Mouse (Mus musculus) layer of hippocampus, postnatal 36 days (tissue): ENCODE results near the gene Spa17. TPM values are rescaled to one million over a fixed set of nuclear protein-coding genes. Genes with fewer than 3 reads are reported as not detected.

ENCODE experiments used
- DNase-seq, 2 experiments: peaks; one replicate each; pipeline ENCODE4 v3.0.0; 2022
- total RNA-seq, 2 experiments: library from RNA; stranded (reverse); gene quantifications; 2 replicates each; pipeline ENCODE4 v1.2.3; 2021

The Spa17 gene
- total RNA-seq, 2 experiments from 2014 or later, result 1.5 to 2.4 TPM

DNA sequence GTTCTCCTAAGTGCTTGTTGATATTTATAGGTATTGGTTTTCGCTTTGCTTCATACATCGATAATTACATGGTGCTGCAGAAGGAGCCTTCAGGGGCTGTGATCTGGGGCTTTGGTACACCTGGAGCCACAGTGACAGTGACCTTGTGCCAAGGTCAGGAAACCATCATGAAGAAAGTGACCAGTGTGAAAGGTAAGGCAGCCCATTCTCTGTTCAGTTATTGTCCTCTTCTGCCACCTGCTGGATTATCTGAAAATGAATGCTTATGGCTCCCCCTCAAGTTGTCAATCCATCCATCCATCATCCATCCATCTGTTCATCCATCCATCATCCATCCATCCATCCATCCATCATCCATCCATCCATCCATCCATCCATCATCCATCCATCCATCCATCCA is 3.2 kb upstream of the Spa17 start:
- peak in 1 of 2 experiments; percentile 31 for DNase-seq

DNA sequence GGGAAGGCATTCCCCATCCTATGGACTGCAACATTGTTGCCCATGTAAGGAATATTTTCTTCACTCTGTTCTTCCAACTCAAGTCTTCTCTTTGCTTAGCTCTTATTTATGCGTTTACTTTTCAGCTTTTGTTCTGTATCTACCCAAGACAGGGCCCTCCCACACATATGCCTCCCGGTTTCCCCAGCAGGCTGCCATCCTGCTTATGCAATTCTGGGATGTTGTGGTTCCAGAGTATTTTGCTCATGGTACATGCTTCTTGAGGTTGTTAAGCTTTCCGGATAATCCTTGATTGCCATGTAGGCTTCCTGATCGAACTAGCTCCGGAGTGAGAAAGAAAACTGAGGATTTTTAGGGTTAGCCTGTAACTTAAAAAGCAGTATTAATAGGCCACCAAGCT is 1.7 kb upstream of the Spa17 start:
- DNase-seq, result peak in 1 of 2 experiments; percentile 35

DNA sequence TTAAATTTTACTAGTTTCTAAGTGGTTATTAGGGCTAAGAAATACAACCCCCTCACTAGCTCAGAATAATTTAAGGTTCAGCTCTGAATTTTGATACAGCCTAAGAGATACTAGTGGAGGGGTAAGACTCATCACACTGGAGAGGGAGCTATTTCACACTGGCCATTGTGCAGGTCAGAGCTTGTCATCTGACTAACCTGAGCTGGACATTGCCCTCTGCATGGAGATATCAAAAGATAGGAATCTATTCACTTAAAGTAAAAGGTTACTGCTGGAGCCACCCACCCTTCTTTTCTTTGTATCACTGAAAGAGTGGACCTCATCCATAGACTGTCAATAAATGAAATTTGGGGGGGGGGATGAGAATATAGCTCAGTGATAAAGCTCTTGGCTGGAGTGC is 794 bp upstream of the Spa17 start:
- DNase-seq, result no peak

DNA sequence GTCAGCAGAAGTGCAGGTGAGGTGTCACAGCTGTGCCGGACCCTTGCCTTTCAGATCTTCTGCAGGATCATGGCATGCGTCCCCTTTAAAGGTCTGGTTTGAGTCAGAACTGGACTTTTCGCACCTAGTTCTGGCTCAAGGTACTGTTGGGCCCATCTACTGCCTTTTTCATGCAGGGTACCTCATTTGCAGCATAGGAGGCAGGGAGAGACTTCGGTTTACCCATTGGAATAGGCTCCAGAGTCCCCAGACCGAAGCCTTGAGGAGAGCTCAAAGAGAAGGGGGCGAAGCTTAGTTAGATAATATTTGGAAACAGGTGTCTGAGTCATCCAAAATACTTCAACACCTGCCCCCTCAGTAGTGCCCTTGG is 374 bp upstream of the Spa17 start:
- DNase-seq, result no peak

DNA sequence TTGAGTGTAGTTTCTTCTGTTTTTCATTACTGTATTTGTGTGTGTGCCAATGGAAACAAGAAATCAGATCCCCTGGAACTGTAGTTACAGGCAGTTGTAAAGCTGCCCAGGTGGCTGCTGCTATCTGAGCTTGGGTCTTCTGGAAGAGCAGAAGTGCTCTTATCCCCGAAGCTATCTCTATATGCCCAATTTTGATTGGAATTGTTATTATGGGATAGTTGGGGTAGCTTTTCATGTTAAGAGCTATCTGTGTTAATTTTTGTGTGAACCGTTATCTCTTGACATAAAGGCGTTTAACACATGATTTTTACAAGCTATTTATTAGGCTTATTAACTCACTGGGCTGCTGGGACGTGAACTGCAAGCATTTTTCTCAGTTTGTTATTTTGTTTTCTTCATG is 4.0 kb downstream of the Spa17 start:
- no peak for DNase-seq

DNA sequence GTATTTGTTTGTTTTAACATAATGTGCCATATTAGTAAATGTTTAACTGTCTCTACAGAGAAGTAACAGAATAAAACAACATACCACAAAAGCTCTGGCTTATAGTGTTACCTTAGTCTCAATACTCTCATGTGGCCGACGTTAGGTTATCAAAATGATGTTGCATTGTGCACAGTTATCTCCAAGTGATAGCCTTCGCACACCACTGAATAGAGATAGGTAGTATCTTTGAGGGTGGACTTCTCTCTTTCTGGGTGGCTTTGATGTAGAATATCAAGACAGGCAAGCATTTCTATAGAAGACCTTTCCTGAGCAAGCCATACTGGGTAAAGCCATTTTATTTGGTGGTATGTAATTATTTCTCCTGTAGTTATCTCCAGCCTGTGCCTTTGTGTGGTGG is 8.4 kb downstream of the Spa17 start:
- no peak for DNase-seq

DNA sequence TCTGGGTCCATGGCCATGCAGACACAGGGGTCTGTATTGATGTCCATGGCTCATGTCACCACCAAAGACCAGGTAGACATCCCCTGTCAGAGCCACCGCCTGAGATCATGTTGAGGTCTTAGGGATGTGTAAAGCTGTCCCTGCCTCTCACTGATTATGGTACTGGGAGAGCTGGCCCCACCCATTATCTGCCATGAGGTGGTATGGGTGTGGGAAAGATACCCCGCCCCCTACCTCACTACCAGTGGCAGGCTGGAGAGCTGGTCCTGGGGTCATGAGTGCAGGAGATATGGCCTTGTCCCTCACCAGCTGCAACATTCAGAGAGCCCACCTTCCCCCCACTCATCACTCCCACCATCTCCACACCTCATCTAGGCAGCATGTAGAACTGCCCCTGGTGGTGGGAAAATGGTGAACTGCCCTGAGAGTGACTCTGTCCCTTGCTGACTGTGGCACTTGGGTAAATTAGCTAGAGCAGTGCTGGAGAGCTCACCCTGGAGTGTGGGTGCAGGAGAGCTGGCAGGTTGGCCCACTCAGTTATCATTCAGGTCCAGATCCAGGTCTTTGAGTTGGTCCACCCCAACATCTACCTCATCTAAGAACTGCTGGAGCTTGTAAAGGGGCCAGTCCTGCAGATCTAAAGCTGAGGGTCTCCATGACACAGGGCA is 12.8 kb downstream of the Spa17 start:
- DNase-seq, result no peak

DNA sequence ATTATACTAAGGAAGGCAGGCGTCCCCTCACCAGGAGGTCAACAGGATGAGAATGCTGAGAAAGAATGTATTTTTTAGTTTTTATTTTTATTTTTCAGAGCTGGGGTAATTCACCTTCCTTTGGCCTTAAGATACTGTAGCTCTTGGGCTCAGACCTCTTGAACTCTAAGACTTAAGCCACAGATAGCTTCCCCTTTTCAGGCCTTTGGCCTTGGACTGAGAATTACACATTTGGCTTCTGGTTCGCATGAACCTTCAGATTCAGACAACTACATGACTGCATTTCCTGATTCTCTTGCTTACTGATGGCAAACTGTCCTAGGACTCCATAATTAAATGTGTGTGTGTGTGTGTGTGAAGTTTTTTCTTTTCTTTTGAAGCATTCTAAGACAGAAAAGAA is 14.9 kb downstream of the Spa17 start:
- no peak for DNase-seq

DNA sequence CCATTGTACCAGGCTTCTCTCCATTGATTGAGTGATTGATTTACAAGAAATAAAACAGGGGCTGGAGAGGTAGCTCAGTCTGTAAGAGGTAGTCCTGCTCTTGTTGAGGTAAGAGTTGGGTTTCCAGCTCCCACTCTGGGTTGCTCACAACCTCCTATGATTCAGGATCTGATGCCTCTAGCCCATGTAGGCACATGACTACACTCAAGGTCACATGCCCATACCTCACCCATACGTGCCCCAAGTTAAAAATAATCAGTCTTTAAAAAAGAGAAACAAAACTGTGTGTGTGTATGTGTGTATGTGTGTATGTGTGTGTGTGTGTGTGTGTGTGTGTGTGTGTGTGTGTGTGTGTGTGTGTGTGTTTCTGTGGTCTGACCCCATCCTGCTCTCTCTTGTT is 18.0 kb downstream of the Spa17 start:
- DNase-seq, result no peak

DNA sequence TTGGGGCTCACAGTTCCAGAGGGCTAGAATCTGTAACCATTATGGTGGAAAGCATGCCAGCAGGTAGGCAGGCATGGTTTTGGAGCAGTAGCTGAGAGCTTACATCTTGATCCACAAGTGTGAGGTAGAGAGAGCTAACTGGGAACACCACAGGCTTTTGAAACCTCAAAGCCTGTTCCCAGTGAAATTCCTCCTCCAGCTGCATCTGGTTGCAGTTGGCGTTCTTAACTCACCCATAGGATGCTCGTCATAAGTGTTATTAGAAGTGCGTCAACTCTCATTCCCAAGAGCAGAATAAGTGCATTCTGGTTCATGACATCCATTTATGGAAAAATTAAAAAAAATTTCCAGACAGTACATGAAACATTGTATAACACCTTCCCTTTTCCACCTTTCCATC is 19.8 kb downstream of the Spa17 start:
- DNase-seq, result no peak

DNA sequence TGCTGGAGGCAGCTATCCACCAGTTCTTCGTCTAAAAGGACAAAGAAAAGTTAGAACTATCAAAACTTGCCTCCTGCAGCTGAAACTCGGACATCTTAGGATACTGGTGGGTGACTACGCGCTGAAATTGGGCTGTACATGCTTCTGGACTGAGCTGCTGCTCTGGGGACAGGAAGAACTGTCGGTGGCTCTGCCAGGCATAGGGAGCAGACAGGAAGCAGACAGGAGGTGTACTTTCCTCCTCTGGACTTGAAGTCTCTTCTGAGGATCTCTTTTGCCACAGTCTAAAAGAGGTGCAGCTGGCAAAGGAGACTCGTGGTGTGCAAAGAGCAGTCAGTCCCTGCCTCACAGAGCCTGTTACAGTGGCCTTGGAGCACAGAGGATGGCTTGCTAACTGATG is 20.9 kb downstream of the Spa17 start:
- DNase-seq, result no peak

DNA sequence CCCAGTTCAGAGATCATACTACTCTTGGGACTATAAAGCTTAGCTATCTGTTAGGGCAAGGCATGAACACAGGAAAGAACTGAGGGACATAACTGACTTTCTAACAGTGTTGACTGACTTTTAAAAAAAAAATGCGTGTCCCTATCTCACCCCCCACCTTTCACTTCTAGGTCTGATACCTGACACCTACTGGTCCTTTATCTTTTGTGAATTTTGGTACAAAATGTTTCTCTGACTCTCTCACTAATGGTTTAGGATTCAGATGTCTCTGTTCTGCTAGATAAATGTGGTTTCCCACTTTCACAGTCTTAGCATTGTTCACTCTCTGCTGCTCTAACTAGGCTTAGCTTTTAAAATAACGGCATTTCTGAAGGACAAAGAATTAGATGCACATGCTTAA is 21.5 kb downstream of the Spa17 start:
- no peak for DNase-seq

DNA sequence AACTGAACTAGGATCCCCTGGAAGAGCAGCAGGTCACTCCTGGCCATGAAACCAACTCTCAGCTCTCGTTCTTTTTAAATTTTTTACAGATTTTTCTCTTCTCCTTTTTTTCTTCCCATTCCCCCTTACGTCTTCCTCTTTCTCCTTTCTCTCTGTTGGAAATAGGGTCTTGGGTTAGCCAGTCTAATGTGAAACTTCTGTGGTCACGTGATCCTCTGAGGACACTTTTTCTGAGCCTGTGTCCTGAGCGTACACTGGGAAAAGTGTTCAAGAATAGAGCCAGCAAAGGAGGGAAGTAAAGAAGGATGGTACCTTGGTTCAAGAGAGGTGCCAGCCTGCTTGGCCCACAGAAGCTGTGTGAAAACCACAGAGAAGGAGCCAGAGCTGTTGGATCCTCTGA is 23.1 kb downstream of the Spa17 start:
- no peak for DNase-seq

DNA sequence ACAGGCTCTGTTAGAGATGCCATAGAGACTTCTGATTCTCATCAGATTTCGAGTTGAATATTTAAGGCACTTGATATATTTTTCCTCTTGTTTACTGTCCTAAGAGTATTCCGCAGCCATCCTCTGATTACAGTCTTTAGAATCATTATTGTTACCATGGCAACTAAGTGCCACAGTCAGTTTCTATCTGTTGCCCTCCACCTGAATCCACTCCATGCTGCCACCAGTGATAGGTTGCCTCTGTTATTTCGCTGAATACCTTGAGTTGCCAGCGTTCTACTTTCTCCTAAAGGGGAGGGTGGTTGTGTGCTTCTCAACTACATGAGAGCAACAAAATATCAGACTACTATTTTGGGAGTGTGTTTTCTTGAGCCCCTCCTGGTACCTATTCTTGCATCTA is 26.8 kb downstream of the Spa17 start:
- no peak for DNase-seq

DNA sequence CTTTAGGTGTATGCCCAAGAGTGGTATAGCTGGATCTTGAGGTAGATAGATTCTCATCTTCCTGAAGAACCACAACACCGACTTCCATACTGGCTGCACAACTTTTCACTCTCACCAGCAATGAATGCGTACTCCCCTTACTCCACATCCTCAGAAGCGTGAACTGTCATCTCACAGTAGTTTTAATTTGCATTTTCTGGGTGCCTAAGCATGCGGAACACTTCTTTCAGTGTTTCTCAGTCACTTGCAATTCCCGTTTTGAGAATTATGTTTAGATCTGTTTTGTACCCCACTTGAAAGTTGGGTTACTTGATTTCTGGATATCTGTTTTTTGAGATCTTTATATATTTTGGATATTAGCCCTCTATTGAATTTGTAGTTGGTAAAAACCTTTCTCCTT is 29.9 kb downstream of the Spa17 start:
- no peak for DNase-seq

DNA sequence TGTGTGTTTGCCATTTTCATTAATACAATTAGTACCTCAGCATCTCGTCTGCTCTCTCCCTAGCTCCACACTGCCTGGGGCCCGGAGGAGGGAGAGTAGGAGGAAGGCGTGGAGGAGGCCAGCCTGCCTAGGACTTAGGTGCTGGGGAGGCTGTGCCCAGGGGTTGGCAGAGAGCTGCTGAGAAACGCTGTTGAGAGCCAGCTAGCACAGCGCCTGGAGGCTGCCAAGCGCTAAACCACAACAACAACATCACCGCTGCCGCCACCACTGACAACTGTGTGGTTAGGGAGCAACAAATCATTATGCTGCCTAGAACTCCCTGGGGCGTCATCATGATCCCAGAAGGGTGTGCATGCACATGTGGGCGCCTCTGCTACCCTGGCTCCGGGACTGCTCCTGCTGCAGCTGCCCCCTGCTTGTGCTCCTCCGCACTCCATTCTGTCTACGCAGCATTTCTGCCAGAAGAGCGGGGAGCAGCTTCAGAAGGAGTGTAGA is 37.0 kb downstream of the Spa17 start:
- peak; percentile 62 to 66 for DNase-seq

DNA sequence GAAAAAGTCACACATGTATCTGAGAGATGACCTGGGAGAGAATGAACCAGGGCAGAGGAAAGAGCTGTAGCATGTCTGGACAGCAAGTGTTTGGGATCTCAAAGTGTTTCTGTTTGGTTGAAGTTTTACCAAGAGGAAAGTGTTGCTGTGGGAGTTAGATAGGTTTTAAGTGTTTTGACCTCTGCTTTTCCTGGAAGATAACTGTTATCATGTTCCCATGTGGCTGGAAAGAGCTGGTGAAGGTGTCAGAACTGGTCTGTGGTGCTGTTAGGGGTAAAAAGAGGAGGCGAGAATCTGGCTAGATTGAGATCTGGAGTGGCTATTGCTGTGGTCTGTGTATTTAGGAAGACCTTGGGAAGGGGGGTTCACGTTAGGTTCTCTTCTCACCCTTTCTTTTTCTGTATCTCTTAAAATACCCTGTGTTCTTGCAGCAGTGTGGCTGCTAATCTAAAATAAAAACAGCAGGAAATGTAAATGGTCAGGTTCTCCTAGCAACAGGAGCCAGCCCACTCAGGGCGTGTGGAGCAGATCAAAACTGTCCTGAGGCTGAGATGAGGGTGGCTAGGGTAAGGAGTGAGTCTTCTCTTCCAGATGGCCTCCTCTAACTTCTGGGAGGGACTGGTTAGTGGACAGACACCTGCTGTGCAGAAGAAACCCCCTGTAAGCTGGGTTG is 41.2 kb downstream of the Spa17 start:
- DNase-seq, result no peak

DNA sequence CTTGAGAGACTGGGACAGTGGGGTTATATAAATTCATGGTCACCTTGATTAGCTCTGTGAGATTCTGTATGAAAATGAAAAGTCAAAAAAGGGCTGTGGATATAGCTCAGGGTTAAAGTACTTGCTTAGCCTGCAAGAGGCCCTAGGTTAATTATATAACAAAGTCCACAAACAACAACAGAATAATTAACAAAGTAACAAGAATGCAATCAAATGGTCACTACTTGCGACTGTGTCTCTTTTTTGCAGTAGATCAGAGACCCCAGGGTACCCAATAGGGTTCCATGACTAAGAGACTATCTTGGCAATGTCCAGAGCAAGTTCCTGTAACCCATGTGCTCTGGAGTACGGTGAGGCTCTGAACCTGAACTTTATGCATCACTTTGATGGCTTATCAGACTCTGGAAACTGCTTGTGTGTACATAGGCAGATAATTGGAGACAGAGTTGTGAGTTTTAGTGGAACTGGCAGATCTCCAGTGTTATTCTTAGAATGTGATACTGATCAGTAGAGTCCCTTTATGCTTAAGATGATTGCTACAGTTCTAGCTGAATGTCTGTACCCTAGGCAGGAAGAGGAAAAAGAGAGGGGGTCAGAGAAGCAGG is 44.2 kb downstream of the Spa17 start:
- no peak for DNase-seq

DNA sequence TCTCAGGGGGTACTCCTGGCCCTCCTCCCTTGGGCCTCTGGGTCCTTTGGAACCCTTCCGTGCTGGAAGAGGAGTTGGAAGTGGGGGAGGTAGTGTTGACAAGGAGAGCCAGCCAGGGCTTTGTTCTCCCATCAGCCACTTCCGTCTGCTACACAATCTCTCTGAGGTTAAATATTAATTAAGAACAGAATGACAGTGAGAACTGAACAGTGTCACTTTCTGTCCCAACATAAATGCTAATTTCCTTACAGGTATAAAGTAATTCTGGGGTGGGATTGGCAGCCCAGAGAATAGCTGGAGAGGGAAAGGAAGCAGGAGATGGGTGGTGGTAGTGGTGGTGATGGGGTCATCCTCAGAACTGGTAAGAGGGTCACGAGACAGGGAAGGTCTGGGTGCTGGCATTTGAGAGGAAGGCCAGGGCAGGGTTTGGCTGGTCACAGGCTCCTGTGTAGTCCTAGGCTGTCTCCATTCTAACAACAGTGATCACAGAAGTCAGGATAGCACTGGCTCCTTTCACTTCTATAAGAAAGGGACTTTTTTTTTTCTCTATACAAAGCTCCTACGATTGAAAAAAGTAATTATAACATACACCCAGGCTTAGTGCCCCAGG is 44.8 kb downstream of the Spa17 start:
- DNase-seq, result no peak

DNA sequence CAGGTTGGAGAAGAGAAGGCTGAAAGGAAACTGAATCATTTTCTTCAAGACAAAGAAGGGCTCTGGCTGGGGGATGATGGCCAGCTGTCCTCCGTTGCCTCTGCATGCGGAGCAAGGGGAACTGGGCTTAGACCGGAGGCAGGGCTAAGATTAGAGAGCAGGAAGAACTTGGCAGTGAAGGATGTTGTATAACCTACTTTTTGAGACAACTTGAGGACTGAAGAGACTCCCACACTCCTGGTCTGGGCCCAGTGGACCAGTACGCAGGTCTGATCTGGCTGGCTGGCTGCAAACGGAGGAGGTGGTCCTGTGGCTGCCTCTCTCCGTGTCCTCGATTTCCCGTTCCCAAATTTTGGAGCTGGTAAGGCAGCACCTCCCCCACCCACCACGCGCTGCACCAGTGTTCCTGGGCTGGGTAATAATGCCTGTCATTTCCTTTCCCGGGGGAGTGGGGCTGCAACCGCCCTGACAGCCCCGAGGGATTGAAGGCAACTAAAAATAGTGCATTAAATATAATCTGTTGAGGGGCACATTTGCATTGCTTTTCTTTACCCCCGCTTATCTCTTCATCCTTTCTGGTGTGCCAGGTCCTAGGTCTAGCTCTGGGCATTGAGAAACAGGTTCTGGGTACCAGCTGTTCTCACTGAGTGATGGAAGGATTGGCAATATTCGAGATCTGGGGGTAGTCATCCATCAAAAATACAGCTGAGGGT is 45.5 kb downstream of the Spa17 start:
- DNase-seq, result peak in 1 of 2 experiments; percentile 44

DNA sequence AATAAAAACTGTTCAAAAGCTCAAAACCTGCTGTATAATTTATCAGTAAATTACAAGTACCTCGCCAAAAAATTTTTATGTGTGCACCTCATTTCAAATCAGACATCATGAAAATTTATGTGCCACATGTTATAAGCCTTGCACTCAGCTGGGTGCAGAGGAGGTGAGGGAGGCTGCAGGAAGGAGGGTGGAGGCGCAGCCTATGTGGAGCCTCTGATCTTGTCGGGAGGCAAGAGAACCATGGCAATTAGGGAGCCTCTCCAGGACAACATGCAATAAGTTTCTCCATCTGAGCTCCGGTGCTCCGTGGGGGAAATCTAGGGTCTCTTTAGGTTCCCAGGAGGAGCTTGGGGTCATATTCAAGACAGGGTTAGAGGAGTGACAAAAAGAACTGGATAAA is 46.1 kb downstream of the Spa17 start:
- no peak for DNase-seq

DNA sequence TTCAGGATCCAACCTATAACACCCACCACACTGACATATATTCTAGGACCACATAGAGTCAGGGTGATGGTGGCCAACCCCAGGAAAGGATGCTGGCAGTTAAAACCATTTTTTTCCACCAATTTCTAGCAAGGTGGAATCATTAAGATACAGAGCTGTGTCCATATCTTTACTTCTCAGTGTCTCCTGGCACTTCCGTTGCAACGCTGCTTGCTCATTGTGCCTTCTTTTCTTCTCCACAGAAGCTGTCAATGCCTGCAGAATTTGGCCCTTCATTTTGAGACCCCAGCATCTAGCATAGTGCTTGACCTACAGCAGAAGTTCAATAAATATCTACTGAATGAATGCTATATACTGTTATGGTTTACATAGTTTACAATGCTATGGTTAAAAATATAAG is 46.5 kb downstream of the Spa17 start:
- no peak for DNase-seq

DNA sequence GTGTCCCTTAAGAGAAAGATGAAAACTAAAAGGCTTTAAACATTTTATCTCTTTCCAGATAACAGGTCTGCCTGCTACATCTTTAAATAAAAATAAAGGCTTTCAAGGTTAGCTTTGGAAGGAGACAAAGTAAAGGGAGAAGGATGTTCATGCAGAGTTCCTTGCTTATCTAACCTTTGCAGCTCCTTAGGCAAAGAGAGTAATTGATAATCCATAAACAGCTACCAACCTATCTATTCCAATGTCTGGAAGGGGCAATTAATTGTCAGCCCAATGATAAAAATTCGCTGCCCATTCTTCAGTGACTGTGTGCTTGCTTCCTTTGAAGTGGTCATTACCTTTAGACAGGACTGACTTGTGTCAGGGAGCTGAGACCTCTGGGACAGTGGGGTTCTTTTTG is 49.7 kb downstream of the Spa17 start:
- no peak for DNase-seq
